Mouse (Mus musculus) lung, postnatal 0 days (tissue): ENCODE results near the gene Smc3.

Source experiments
- CTCF ChIP-seq: IDR thresholded peaks from 2 replicates; pipeline ENCODE4 v1.5.1; 2016; ENCODE audit warnings: antibody characterized with exemption, mild to moderate bottlenecking
- EP300 ChIP-seq: IDR thresholded peaks from 2 replicates; pipeline ENCODE4 v1.6.1; 2016; ENCODE audit warnings: antibody characterized with exemption, mild to moderate bottlenecking, control low read depth

DNA sequence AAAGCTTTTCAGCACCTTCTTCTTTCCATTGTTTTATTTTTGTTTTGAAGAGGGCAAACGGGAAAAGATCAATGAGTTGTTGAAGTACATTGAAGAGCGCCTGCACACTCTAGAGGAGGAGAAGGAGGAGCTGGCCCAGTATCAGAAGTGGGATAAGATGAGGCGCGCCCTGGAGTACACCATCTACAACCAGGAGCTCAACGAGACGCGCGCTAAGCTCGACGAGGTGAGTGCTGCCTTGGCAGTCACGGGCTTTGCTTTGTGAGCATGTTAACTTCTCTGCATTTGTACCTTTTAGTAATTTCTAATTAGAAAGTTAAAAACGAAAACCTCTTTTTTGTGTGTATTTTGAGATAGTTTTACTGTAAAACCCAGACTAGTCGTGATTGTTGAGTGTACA, 21.5 kb downstream of the Smc3 start:
- TF ChIP-seq CTCF (no peak), EP300 (no peak)
